Mouse (Mus musculus) thymus, adult 2 months (tissue): ENCODE measurements around the gene Pank1.

Experiments
- CTCF ChIP-seq: fragments of 200-500 bp; IDR thresholded peaks from 2 replicates; pipeline ENCODE4 v1.5.1; 2012; ENCODE audit warnings: mild to moderate bottlenecking, control low read depth, low read length, moderate library complexity, borderline replicate concordance; ENCODE audit not compliant: control insufficient read depth, poor library complexity, insufficient read depth; ENCODE audit errors: extremely low read depth
- POLR2A ChIP-seq: fragments of 200-500 bp; IDR thresholded peaks from 2 replicates; pipeline ENCODE4 v1.6.1; 2012; ENCODE audit warnings: mild to moderate bottlenecking, low read length, control low read depth, moderate library complexity; ENCODE audit not compliant: control insufficient read depth, poor library complexity, insufficient read depth; ENCODE audit errors: extremely low read depth

GRCm38 (mm10) chr19:34920066-34920465 lies 40.8 kb upstream of the Pank1 start:
- TF ChIP-seq CTCF: no peak
- no peak for TF ChIP-seq POLR2A
